Mouse (Mus musculus): Measurements from ENCODE around the gene Cluh. TPM values are rescaled to one million over a fixed set of nuclear protein-coding genes. Genes with fewer than 3 reads are reported as not detected.

The Cluh gene
- polyA plus RNA-seq, 1 experiment: 119 TPM

GRCm38 (mm10) chr11:74666776-74667581 is 17.7 kb downstream of the Cluh start:
- DNase-seq: no peak
- TF ChIP-seq POLR2A (IDR thresholded peaks at IDR 0.05; ENCODE audit: low read depth, low read length) (no peak), CTCF (conservative IDR thresholded peaks at IDR 0.05; ENCODE audit: insufficient read depth, insufficient read length, low read depth, low read length) (no peak)
- H3K36me3 ChIP-seq (ENCODE audit: control insufficient read depth, insufficient read depth, low read length): peaks cover 3% of the 10 kb centered on the region
- WGBS: 83% methylated on average over 14 of the region's 14 CpGs
- H3K4me1 ChIP-seq (ENCODE audit: control insufficient read depth, insufficient read depth, low read length): no peaks in the 10 kb centered on the region
- H3K27me3 ChIP-seq (replicated peaks; ENCODE audit: control insufficient read depth, insufficient read depth, low read length): no peaks in the 10 kb centered on the region
- no peak overlapping the region for H3K27ac ChIP-seq (ENCODE audit: insufficient read depth, low read depth, low read length)
- H3K4me3 ChIP-seq (ENCODE audit: insufficient read depth, low read depth, low read length): no peak overlapping the region

DNA sequence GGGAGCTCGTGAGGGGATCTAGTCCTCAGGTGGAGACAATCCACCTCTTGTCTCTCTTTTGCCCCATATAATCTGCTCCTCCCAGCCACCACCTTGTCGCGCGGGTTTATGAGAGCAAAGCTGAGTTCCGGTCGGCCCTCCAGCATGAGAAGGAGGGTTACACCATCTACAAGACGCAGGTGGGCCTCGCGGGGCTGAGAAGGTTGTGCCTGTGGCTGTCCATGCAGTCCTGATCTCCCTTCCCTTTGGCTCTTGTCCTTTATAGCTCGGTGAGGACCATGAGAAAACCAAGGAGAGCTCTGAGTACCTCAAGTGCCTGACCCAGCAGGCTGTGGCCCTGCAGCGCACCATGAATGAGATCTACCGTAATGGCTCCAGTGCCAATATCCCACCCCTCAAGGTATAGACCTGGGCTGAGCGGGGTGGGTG is 18.3 kb downstream of the Cluh start:
- peaks cover 3% of the 10 kb centered on the region for H3K36me3 ChIP-seq (ENCODE audit: control insufficient read depth, insufficient read depth, low read length)

DNA sequence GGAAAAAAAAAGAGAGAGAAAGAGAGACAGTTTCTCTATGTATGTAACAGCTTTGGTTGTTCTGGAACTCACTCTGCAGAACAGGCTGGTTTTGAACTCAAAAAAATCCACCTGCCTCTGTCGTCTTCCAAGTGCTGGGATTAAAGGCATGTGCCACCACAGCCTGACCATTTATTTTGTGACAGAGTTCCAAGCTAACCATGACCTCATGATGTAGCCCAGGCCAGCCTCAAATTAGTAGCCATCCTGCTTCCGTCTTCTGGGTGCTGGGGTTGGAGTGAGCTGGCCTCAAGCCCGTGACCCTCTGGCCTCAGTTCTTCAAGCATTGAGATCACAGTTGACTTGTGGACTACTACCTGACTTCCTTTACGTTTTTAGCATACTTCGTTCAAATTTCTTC is 19.2 kb downstream of the Cluh start:
- no peak for DNase-seq
- TF ChIP-seq CTCF (conservative IDR thresholded peaks at IDR 0.05; ENCODE audit: insufficient read depth, insufficient read length, low read depth, low read length) (no peak), POLR2A (IDR thresholded peaks at IDR 0.05; ENCODE audit: low read depth, low read length) (no peak)
- 73% methylated on average over 5 of the region's 5 CpGs for WGBS
- Histone ChIP-seq H3K27me3 (replicated peaks; ENCODE audit: control insufficient read depth, insufficient read depth, low read length) (no peaks in the 10 kb centered on the region), H3K4me3 (ENCODE audit: insufficient read depth, low read depth, low read length) (no peak overlapping the region), H3K36me3 (ENCODE audit: control insufficient read depth, insufficient read depth, low read length) (peaks cover 3% of the 10 kb centered on the region), H3K4me1 (ENCODE audit: control insufficient read depth, insufficient read depth, low read length) (no peaks in the 10 kb centered on the region), H3K27ac (ENCODE audit: insufficient read depth, low read depth, low read length) (no peak overlapping the region)

More for the DNA sequence above, 18.3 kb downstream of the Cluh start:
- H3K27ac ChIP-seq (ENCODE audit: insufficient read depth, low read depth, low read length): no peak overlapping the region
- no peak for DNase-seq
- no peak for TF ChIP-seq CTCF (conservative IDR thresholded peaks at IDR 0.05; ENCODE audit: insufficient read depth, insufficient read length, low read depth, low read length)
- TF ChIP-seq POLR2A (IDR thresholded peaks at IDR 0.05; ENCODE audit: low read depth, low read length): no peak
- 95% methylated on average over 13 of the region's 13 CpGs for WGBS
- H3K4me1 ChIP-seq (ENCODE audit: control insufficient read depth, insufficient read depth, low read length): no peaks in the 10 kb centered on the region
- no peaks in the 10 kb centered on the region for H3K27me3 ChIP-seq (replicated peaks; ENCODE audit: control insufficient read depth, insufficient read depth, low read length)
- H3K4me3 ChIP-seq (ENCODE audit: insufficient read depth, low read depth, low read length): no peak overlapping the region

DNA sequence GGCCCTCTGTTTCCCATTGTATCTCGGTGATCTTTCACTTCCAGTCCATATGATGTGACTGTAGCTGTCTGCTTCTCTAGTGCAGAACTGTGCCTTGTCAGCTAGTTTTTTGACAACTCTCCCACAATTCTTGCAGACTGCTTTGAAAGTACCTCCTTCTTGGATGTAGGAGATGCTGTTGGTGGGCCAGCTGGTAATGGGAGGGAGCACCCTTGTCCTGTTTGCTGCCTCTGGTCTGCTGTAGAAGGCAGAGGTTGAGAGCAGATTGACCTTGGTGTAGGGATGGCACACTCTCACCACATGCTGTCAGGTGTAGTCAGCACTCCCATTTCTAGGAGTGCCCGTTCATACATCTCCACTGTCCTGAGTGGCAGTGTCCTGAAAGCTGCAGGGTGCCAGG is 19.7 kb downstream of the Cluh start:
- DNase-seq: no peak
- no peak for TF ChIP-seq POLR2A (IDR thresholded peaks at IDR 0.05; ENCODE audit: low read depth, low read length)
- TF ChIP-seq CTCF (conservative IDR thresholded peaks at IDR 0.05; ENCODE audit: insufficient read depth, insufficient read length, low read depth, low read length): no peak
- peaks cover 3% of the 10 kb centered on the region for H3K36me3 ChIP-seq (ENCODE audit: control insufficient read depth, insufficient read depth, low read length)
- 78% methylated on average over 2 of the region's 2 CpGs for WGBS
- no peak overlapping the region for H3K4me3 ChIP-seq (ENCODE audit: insufficient read depth, low read depth, low read length)
- no peak overlapping the region for H3K27ac ChIP-seq (ENCODE audit: insufficient read depth, low read depth, low read length)
- H3K4me1 ChIP-seq (ENCODE audit: control insufficient read depth, insufficient read depth, low read length): no peaks in the 10 kb centered on the region
- H3K27me3 ChIP-seq (replicated peaks; ENCODE audit: control insufficient read depth, insufficient read depth, low read length): no peaks in the 10 kb centered on the region

DNA sequence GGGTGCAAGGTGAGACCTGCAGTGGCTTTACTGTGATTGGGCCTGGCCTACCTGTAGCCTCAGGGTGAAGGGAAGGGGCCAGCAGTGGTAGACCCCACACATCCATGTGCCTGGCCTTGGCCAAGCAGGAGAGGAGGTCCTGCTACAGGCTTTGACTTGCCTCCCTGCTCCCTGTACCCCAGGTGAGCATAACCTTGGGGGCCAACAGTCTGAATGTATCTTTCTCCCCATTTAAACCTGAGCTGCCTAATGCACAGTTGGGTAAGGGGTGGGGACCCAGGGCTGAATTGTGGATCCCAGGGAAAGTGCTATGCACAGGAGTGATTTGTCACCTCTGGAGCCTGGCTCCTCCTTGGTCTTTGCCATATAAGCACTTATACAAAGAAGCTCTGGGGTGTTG is 20.9 kb downstream of the Cluh start:
- TF ChIP-seq POLR2A (IDR thresholded peaks at IDR 0.05; ENCODE audit: low read depth, low read length) (no peak), CTCF (conservative IDR thresholded peaks at IDR 0.05; ENCODE audit: insufficient read depth, insufficient read length, low read depth, low read length) (no peak)
- H3K27me3 ChIP-seq (replicated peaks; ENCODE audit: control insufficient read depth, insufficient read depth, low read length): no peaks in the 10 kb centered on the region
- H3K4me1 ChIP-seq (ENCODE audit: control insufficient read depth, insufficient read depth, low read length): no peaks in the 10 kb centered on the region
- no peak overlapping the region for H3K4me3 ChIP-seq (ENCODE audit: insufficient read depth, low read depth, low read length)
- peaks cover 3% of the 10 kb centered on the region; the same call in 1 of the 2 replicates for H3K36me3 ChIP-seq (ENCODE audit: control insufficient read depth, insufficient read depth, low read length)
- no peak overlapping the region for H3K27ac ChIP-seq (ENCODE audit: insufficient read depth, low read depth, low read length)
- no peak for DNase-seq

GRCm38 (mm10) chr11:74671013-74671412 is 21.7 kb downstream of the Cluh start:
- H3K27me3 ChIP-seq (replicated peaks; ENCODE audit: control insufficient read depth, insufficient read depth, low read length): no peaks in the 10 kb centered on the region
- DNase-seq: no peak
- peaks cover 5% of the 10 kb centered on the region; the same call in 1 of the 2 replicates for H3K36me3 ChIP-seq (ENCODE audit: control insufficient read depth, insufficient read depth, low read length)
- no peaks in the 10 kb centered on the region for H3K4me1 ChIP-seq (ENCODE audit: control insufficient read depth, insufficient read depth, low read length)
- H3K27ac ChIP-seq (ENCODE audit: insufficient read depth, low read depth, low read length): no peak overlapping the region
- 85% methylated on average over 1 of the region's 1 CpGs for WGBS
- no peak overlapping the region for H3K4me3 ChIP-seq (ENCODE audit: insufficient read depth, low read depth, low read length)
- TF ChIP-seq POLR2A (IDR thresholded peaks at IDR 0.05; ENCODE audit: low read depth, low read length) (no peak), CTCF (conservative IDR thresholded peaks at IDR 0.05; ENCODE audit: insufficient read depth, insufficient read length, low read depth, low read length) (no peak)

GRCm38 (mm10) chr11:74671839-74672238 is 22.5 kb downstream of the Cluh start:
- TF ChIP-seq POLR2A (IDR thresholded peaks at IDR 0.05; ENCODE audit: low read depth, low read length): no peak
- TF ChIP-seq CTCF (conservative IDR thresholded peaks at IDR 0.05; ENCODE audit: insufficient read depth, insufficient read length, low read depth, low read length): no peak
- Histone ChIP-seq H3K27me3 (replicated peaks; ENCODE audit: control insufficient read depth, insufficient read depth, low read length) (no peaks in the 10 kb centered on the region), H3K4me1 (ENCODE audit: control insufficient read depth, insufficient read depth, low read length) (no peaks in the 10 kb centered on the region), H3K27ac (ENCODE audit: insufficient read depth, low read depth, low read length) (no peak overlapping the region), H3K36me3 (ENCODE audit: control insufficient read depth, insufficient read depth, low read length) (peaks cover 6% of the 10 kb centered on the region; the same call in 1 of the 2 replicates), H3K4me3 (ENCODE audit: insufficient read depth, low read depth, low read length) (no peak overlapping the region)
- WGBS: 80% methylated on average over 5 of the region's 5 CpGs
- no peak for DNase-seq

All from kidney, adult 2 months (tissue).